Mouse (Mus musculus) midbrain, embryonic 14.5 days (tissue): ENCODE data around the gene Rarb. TPM values are rescaled to one million over a fixed set of nuclear protein-coding genes. Genes with fewer than 3 reads are reported as not detected.

ENCODE experiments used
- ATAC-seq: fragments of 200-750 bp; cut with Nextera tagmentation; 2 replicates; pipeline ENCODE4 v1.8.0; 2017; ENCODE audit warnings: moderate number of reproducible peaks, moderate library complexity; ENCODE audit not compliant: low FRiP score, low TSS enrichment
- DNase-seq: peaks from one replicate; pipeline ENCODE4 v3.0.0-alpha.2; 2015
- H3K27ac ChIP-seq: fragments of 300-500 bp; sonication (generic); replicated peaks from 2 replicates; pipeline ENCODE4 v1.5.1; 2014; ENCODE audit warnings: mild to moderate bottlenecking, low read depth, low read length, moderate library complexity
- H3K27me3 ChIP-seq: fragments of 300-500 bp; sonication (generic); 2 replicates; pipeline ENCODE4 v1.6.1; 2014; ENCODE audit warnings: low read length, control low read depth, mixed read lengths; ENCODE audit not compliant: control insufficient read depth, insufficient read depth
- H3K36me3 ChIP-seq: fragments of 300-500 bp; sonication (generic); 2 replicates; pipeline ENCODE4 v1.6.1; 2014; ENCODE audit warnings: low read length, control low read depth; ENCODE audit not compliant: control insufficient read depth, insufficient read depth
- H3K4me1 ChIP-seq: fragments of 300-500 bp; sonication (generic); 2 replicates; pipeline ENCODE4 v1.6.1; 2014; ENCODE audit warnings: mild to moderate bottlenecking, antibody characterized with exemption, low read length, control low read depth; ENCODE audit not compliant: control insufficient read depth, insufficient read depth
- H3K4me2 ChIP-seq: fragments of 300-500 bp; sonication (generic); 2 replicates; pipeline ENCODE4 v1.6.1; 2014; ENCODE audit warnings: mild to moderate bottlenecking, low read length, moderate library complexity
- H3K4me3 ChIP-seq: fragments of 300-500 bp; sonication (generic); replicated peaks from 2 replicates; pipeline ENCODE4 v1.5.1; 2014; ENCODE audit warnings: low read depth, low read length
- H3K9ac ChIP-seq: fragments of 300-500 bp; sonication (generic); replicated peaks from 2 replicates; pipeline ENCODE4 v1.6.1; 2014; ENCODE audit warnings: mild to moderate bottlenecking, low read length, moderate library complexity
- H3K9me3 ChIP-seq: fragments of 300-500 bp; sonication (generic); 2 replicates; pipeline ENCODE4 v1.6.1; 2016; ENCODE audit warnings: low read length, control low read depth, mixed read lengths; ENCODE audit not compliant: control insufficient read depth
- WGBS: fragments of 180-500 bp; shearing (Covaris S2); extraction: QIAGEN DNeasy Blood & Tissue Kit; methylation state at CpG from one replicate; pipeline ENCODE4 v1.1.7; 2014; 5-methylcytosine and 5-hydroxymethylcytosine counted together
- polyA plus RNA-seq: library from polyadenylated mRNA; unstranded; fragments of >200 nt; fragmentation: Nextera tagmentation; extraction: Ambion mirVana; gene quantifications from 2 replicates; pipeline ENCODE4 v1.2.1, GENCODE M21; 2014

Gene Rarb
- polyA plus RNA-seq, 1 experiment from 2014 or later, result 8.4 TPM

DNA sequence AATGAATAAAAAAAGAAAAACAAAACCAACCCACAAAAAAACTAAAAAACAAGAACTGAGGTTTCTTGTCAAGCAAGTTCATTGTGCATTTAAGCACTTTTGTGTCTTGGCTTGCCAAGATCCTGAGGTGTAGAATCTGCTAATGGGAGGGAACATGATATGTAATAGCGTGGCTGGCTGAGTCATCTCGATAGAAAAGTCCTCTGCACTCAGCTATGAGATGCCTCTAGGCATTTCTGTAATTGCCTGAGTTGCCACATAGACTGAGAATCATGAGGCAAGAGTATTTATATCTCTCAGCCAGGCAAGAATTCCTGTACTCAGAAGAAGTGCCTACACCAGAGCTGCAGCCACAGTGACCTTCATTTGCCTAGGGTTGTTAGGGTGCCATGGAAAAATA, 385.8 kb downstream of the Rarb start:
- Histone ChIP-seq H3K9ac (no peak overlapping the region), H3K27me3 (no peaks in the 10 kb centered on the region), H3K27ac (no peak overlapping the region), H3K4me3 (no peak overlapping the region), H3K36me3 (peaks cover 43% of the 10 kb centered on the region), H3K9me3 (no peaks in the 10 kb centered on the region), H3K4me1 (no peaks in the 10 kb centered on the region), H3K4me2 (no peak overlapping the region)
- ATAC-seq, result no peak
- DNase-seq, result peak; percentile 21
- 73% methylated on average over 2 of the region's 2 CpGs for WGBS

- no peak overlapping the region for H3K9ac ChIP-seq
- H3K4me2 ChIP-seq, result no peak overlapping the region
- H3K4me1 ChIP-seq, result no peaks in the 10 kb centered on the region
- H3K9me3 ChIP-seq, result no peaks in the 10 kb centered on the region
- no peak for DNase-seq
- no peak overlapping the region for H3K27ac ChIP-seq
- H3K36me3 ChIP-seq, result peaks cover 44% of the 10 kb centered on the region
- ATAC-seq, result no peak
- no peak overlapping the region for H3K4me3 ChIP-seq
- WGBS, result 94% methylated on average over 3 of the region's 3 CpGs
- H3K27me3 ChIP-seq, result no peaks in the 10 kb centered on the region
Measured at GRCm38 (mm10) chr14:16432550-16432949, 386.4 kb downstream of the Rarb start.

DNA sequence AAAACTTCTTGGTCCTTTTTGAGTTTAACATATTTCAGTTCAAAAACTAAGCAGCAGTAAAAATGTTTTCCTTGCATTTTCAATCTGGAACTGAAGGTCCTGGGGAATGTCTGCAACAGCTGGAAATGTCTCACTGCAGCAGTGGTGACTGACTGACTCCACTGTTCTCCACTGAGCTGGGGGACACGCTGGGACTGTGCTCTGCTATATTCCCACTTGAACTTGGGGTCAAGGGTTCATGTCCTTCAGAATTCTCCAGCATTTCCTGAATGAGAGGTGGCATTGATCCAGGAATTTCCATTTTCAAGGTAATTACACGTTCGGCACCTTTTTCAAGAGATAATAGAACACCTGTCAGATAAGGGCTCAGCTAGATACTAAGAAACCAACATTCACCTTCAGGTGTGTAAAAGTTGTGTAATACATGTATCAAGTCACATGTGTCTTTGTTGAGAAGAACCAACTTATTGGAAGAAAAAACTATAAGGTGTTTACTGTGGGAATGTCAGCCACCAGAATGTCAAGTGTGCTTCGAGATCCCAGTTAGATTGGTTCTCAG, 386.9 kb downstream of the Rarb start:
- no peaks in the 10 kb centered on the region for H3K9me3 ChIP-seq
- WGBS, result 85% methylated on average over 4 of the region's 4 CpGs
- H3K27me3 ChIP-seq, result no peaks in the 10 kb centered on the region
- H3K4me3 ChIP-seq, result no peak overlapping the region
- no peaks in the 10 kb centered on the region for H3K4me1 ChIP-seq
- no peak overlapping the region for H3K4me2 ChIP-seq
- no peak overlapping the region for H3K27ac ChIP-seq
- H3K36me3 ChIP-seq, result peaks cover 44% of the 10 kb centered on the region
- DNase-seq, result no peak
- H3K9ac ChIP-seq, result no peak overlapping the region
- ATAC-seq, result no peak

- DNase-seq, result no peak
- Histone ChIP-seq H3K27ac (no peak overlapping the region), H3K4me1 (no peaks in the 10 kb centered on the region), H3K4me2 (no peak overlapping the region), H3K27me3 (no peaks in the 10 kb centered on the region), H3K9me3 (no peaks in the 10 kb centered on the region), H3K36me3 (peaks cover 66% of the 10 kb centered on the region), H3K9ac (no peak overlapping the region), H3K4me3 (no peak overlapping the region)
- ATAC-seq, result no peak
- WGBS, result 83% methylated on average over 4 of the region's 4 CpGs
Measured at GRCm38 (mm10) chr14:16427569-16427968, 391.4 kb downstream of the Rarb start.

DNA sequence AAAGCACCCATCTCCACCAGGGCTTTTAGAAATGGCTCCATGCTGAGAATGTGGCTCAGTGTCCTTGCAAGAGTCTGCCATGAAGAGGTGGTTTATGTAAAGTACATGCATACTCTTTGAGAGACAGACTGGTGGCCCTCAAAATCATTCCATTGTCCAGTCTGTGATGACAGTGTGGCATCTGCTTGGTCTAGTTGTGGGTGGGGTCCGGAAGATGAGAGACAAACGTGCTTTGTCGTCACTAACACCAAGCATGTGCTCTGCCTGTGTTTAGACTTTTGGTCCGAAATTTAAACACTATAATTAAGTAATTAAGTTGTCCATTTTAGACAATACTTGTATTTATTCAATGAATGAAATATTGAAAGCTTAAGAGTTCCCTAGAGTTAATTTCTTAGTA, 404.8 kb downstream of the Rarb start:
- Histone ChIP-seq H3K9me3 (no peaks in the 10 kb centered on the region), H3K4me2 (no peak overlapping the region), H3K9ac (no peak overlapping the region), H3K4me3 (no peak overlapping the region), H3K4me1 (no peaks in the 10 kb centered on the region), H3K27me3 (no peaks in the 10 kb centered on the region), H3K36me3 (peaks cover 58% of the 10 kb centered on the region), H3K27ac (no peak overlapping the region)
- DNase-seq, result no peak
- 90% methylated on average over 4 of the region's 4 CpGs for WGBS
- no peak for ATAC-seq

DNA sequence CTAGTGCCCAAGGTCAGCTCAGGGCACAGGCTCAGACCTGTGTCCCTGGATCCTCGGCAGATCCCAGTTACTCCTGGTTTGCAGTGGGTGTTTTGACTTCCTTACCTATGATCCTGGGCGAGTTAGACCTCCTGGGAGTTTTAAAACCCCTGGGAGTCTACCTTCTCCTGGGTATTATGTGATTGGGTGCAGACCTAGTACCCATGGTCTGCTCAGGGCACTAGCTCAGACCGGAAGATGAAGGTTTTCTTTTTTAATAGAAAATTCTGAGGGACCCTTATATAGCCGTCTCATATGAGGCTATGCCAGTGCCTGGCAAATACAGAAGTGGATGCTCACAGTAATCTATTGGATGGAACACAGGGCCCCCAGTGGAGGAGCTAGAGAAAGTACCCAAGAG, 413.8 kb downstream of the Rarb start:
- no peaks in the 10 kb centered on the region for H3K27me3 ChIP-seq
- no peak overlapping the region for H3K4me3 ChIP-seq
- ATAC-seq (no peak), DNase-seq (no peak)
- no peak overlapping the region for H3K27ac ChIP-seq
- no peak overlapping the region for H3K4me2 ChIP-seq
- peaks cover 34% of the 10 kb centered on the region for H3K36me3 ChIP-seq
- H3K9ac ChIP-seq, result no peak overlapping the region
- no peaks in the 10 kb centered on the region for H3K4me1 ChIP-seq
- WGBS, result 95% methylated on average over 4 of the region's 4 CpGs
- H3K9me3 ChIP-seq, result no peaks in the 10 kb centered on the region

DNA sequence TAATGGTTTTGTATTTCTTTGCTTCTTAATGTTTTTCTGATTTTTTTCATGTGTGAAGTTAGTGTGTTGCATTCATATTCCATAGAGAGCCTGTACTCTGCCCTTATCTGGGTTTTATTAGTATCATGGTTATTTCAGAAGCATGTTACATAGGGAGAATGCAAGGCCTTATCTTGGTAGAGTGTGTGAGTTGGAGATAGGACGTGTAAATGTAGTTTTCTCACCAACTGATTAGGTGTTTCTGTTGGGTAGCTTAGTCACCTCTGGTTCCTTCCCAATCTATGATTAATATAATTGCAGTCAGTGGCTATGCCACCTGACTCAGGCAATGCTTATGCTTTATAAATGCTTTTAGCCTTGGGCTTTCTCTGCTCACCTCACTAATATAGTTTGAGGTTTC, 434.2 kb downstream of the Rarb start:
- no peak overlapping the region for H3K27ac ChIP-seq
- no peaks in the 10 kb centered on the region for H3K9me3 ChIP-seq
- no peak for ATAC-seq
- H3K9ac ChIP-seq, result no peak overlapping the region
- WGBS, result 71% methylated on average over 1 of the region's 1 CpGs
- no peak for DNase-seq
- H3K4me1 ChIP-seq, result 0 out of 2 replicates have a peak, but pooled peaks cover 3% of the 10 kb centered on the region
- peaks cover 27% of the 10 kb centered on the region for H3K36me3 ChIP-seq
- no peak overlapping the region for H3K4me3 ChIP-seq
- H3K4me2 ChIP-seq, result no peak overlapping the region
- H3K27me3 ChIP-seq, result no peaks in the 10 kb centered on the region
